Mouse (Mus musculus) CH12.LX (cell line): ENCODE results near the gene Slc25a33. TPM values are rescaled to one million over a fixed set of nuclear protein-coding genes. Genes with fewer than 3 reads are reported as not detected.

Experiments used
- DNase-seq: peaks from one replicate; pipeline ENCODE4 v3.0.0-alpha.2; 2013; ENCODE audit errors: extremely low read depth
- H3K27ac ChIP-seq: 2 replicates; pipeline ENCODE4 v1.5.1; 2012; ENCODE audit warnings: low read depth, mild to moderate bottlenecking, control low read depth, moderate library complexity; ENCODE audit not compliant: insufficient read depth
- H3K27me3 ChIP-seq: replicated peaks from 2 replicates; pipeline ENCODE3; 2012; ENCODE audit warnings: inconsistent platforms
- H3K36me3 ChIP-seq, 2 experiments: replicated peaks in 1 of 2; 2 replicates each; pipeline versions ENCODE3 to v1.6.1; 2012; ENCODE audit warnings: inconsistent platforms in 1 of 2, low read length in 1 of 2, mild to moderate bottlenecking in 1 of 2, mixed read lengths in 1 of 2, moderate library complexity in 1 of 2; ENCODE audit not compliant: control insufficient read depth in 1 of 2, insufficient read depth in 1 of 2
- H3K4me1 ChIP-seq, 2 experiments: 2 replicates each; pipeline ENCODE4 v1.6.1; 2012; ENCODE audit warnings: inconsistent platforms in 1 of 2, moderate library complexity in 1 of 2; ENCODE audit not compliant: insufficient read depth in 2 of 2, control insufficient read depth in 1 of 2
- H3K4me2 ChIP-seq: 2 replicates; pipeline ENCODE4 v1.6.1; 2012; ENCODE audit warnings: low read depth, mild to moderate bottlenecking, control low read depth; ENCODE audit not compliant: poor library complexity, insufficient read depth, severe bottlenecking
- H3K4me3 ChIP-seq, 3 experiments: fragments of 150-350 bp in 1 of 3; sonication (generic) in 1 of 3; replicated peaks in 1 of 3; 2 replicates each; pipeline versions ENCODE3 to v1.5.1; 2011 to 2012; ENCODE audit warnings: low read depth in 2 of 3, low read length in 2 of 3, mild to moderate bottlenecking in 2 of 3, moderate library complexity in 2 of 3, control low read depth in 1 of 3, improper control_type of control experiment in 1 of 3, inconsistent platforms in 1 of 3, mixed read lengths in 1 of 3; ENCODE audit not compliant: poor library complexity in 1 of 3
- H3K79me2 ChIP-seq: replicated peaks from 2 replicates; pipeline ENCODE4 v1.6.1; 2012; ENCODE audit warnings: mild to moderate bottlenecking, moderate library complexity; ENCODE audit not compliant: control insufficient read depth, poor library complexity, insufficient read depth, severe bottlenecking; ENCODE audit errors: extremely low read depth
- H3K9ac ChIP-seq: 2 replicates; pipeline ENCODE4 v1.6.1; 2012; ENCODE audit warnings: low read depth, mild to moderate bottlenecking, control low read depth, moderate library complexity; ENCODE audit not compliant: insufficient read depth
- H3K9me3 ChIP-seq: replicated peaks from 2 replicates; pipeline ENCODE3; 2012; ENCODE audit warnings: low read length, inconsistent platforms, mixed read lengths
- BHLHE40 ChIP-seq: IDR thresholded peaks from 2 replicates; pipeline ENCODE4 v1.6.1; 2011; ENCODE audit warnings: mild to moderate bottlenecking, low read depth, low read length, improper control_type of control experiment
- CHD1 ChIP-seq: IDR thresholded peaks from 2 replicates; pipeline ENCODE4 v1.6.1; 2012; ENCODE audit warnings: low read depth, low read length, improper control_type of control experiment, inconsistent platforms
- E2F4 ChIP-seq: IDR thresholded peaks from 2 replicates; pipeline ENCODE4 v1.6.1; 2011; ENCODE audit warnings: low read depth, low read length, improper control_type of control experiment; ENCODE audit not compliant: insufficient replicate concordance
- ELF1 ChIP-seq: IDR thresholded peaks from 2 replicates; pipeline ENCODE4 v1.6.1; 2014; ENCODE audit warnings: low read depth, mild to moderate bottlenecking, inconsistent platforms, low read length, improper control_type of control experiment
- EP300 ChIP-seq: IDR thresholded peaks from 2 replicates; pipeline ENCODE4 v1.6.1; 2011; ENCODE audit warnings: low read length, improper control_type of control experiment
- ETS1 ChIP-seq: conservative IDR thresholded peaks from 2 replicates; pipeline ENCODE4 v1.6.1; 2012; ENCODE audit warnings: low read depth, mild to moderate bottlenecking, inconsistent platforms, low read length, improper control_type of control experiment, moderate library complexity
- GABPA ChIP-seq: IDR thresholded peaks from 2 replicates; pipeline ENCODE4 v1.6.1; 2012; ENCODE audit warnings: low read depth, low read length, improper control_type of control experiment, inconsistent platforms; ENCODE audit not compliant: insufficient replicate concordance
- HCFC1 ChIP-seq: IDR thresholded peaks from 2 replicates; pipeline ENCODE4 v1.6.1; 2012; ENCODE audit warnings: low read depth, mild to moderate bottlenecking, inconsistent platforms, low read length, improper control_type of control experiment
- IRF4 ChIP-seq: IDR thresholded peaks from 2 replicates; pipeline ENCODE4 v1.6.1; 2014; ENCODE audit warnings: low read depth, mild to moderate bottlenecking, inconsistent platforms, low read length, improper control_type of control experiment
- JUN ChIP-seq: IDR thresholded peaks from 2 replicates; pipeline ENCODE4 v1.6.1; 2011; ENCODE audit warnings: low read depth, mild to moderate bottlenecking, low read length, improper control_type of control experiment, moderate library complexity; ENCODE audit not compliant: insufficient read depth
- KAT2A ChIP-seq: IDR thresholded peaks from 2 replicates; pipeline ENCODE4 v1.6.1; 2012; ENCODE audit warnings: low read length, improper control_type of control experiment, inconsistent platforms; ENCODE audit not compliant: insufficient replicate concordance
- MAFK ChIP-seq: IDR thresholded peaks from 2 replicates; pipeline ENCODE4 v1.6.1; 2011; ENCODE audit warnings: low read length, improper control_type of control experiment; ENCODE audit not compliant: insufficient replicate concordance
- MAX ChIP-seq: IDR thresholded peaks from 2 replicates; pipeline ENCODE4 v1.6.1; 2011; ENCODE audit warnings: low read length, improper control_type of control experiment
- MAZ ChIP-seq: IDR thresholded peaks from 2 replicates; pipeline ENCODE4 v1.6.1; 2012; ENCODE audit warnings: low read depth, mild to moderate bottlenecking, inconsistent platforms, low read length, improper control_type of control experiment, moderate library complexity
- MXI1 ChIP-seq: IDR thresholded peaks from 2 replicates; pipeline ENCODE4 v1.6.1; 2011; ENCODE audit warnings: mild to moderate bottlenecking, low read depth, low read length, improper control_type of control experiment
- NELFE ChIP-seq: IDR thresholded peaks from 2 replicates; pipeline ENCODE4 v1.6.1; 2011; ENCODE audit warnings: low read depth, low read length, improper control_type of control experiment
- PAX5 ChIP-seq: IDR thresholded peaks from 2 replicates; pipeline ENCODE4 v1.6.1; 2012; ENCODE audit warnings: low read length, inconsistent platforms, mixed read lengths
- RAD21 ChIP-seq: IDR thresholded peaks from 2 replicates; pipeline ENCODE4 v1.6.1; 2011; ENCODE audit warnings: low read depth, mild to moderate bottlenecking, low read length, improper control_type of control experiment, moderate library complexity
- RCOR1 ChIP-seq: conservative IDR thresholded peaks from 2 replicates; pipeline ENCODE4 v1.6.1; 2012; ENCODE audit warnings: low read depth, mild to moderate bottlenecking, inconsistent platforms, low read length, improper control_type of control experiment
- SIN3A ChIP-seq: IDR thresholded peaks from 2 replicates; pipeline ENCODE4 v1.6.1; 2012; ENCODE audit warnings: low read length, improper control_type of control experiment, inconsistent platforms
- SMC3 ChIP-seq: IDR thresholded peaks from 2 replicates; pipeline ENCODE4 v1.6.1; 2011; ENCODE audit warnings: low read depth, low read length, improper control_type of control experiment
- TBP ChIP-seq: conservative IDR thresholded peaks from 2 replicates; pipeline ENCODE4 v1.6.1; 2011; ENCODE audit warnings: low read depth, low read length, improper control_type of control experiment
- TCF12 ChIP-seq: IDR thresholded peaks from 2 replicates; pipeline ENCODE4 v1.6.1; 2014; ENCODE audit warnings: low read depth, mild to moderate bottlenecking, inconsistent platforms, low read length, improper control_type of control experiment
- USF1 ChIP-seq: IDR thresholded peaks from 2 replicates; pipeline ENCODE4 v1.6.1; 2014; ENCODE audit warnings: low read depth, mild to moderate bottlenecking, inconsistent platforms, low read length, improper control_type of control experiment
- USF2 ChIP-seq: conservative IDR thresholded peaks from 2 replicates; pipeline ENCODE4 v1.6.1; 2011; ENCODE audit warnings: low read depth, low read length, improper control_type of control experiment
- ZC3H11A ChIP-seq: IDR thresholded peaks from 2 replicates; pipeline ENCODE4 v1.6.1; 2012; ENCODE audit warnings: low read depth, mild to moderate bottlenecking, inconsistent platforms, low read length, improper control_type of control experiment
- ZKSCAN1 ChIP-seq: IDR thresholded peaks from 2 replicates; pipeline ENCODE4 v1.6.1; 2012; ENCODE audit warnings: low read depth, inconsistent platforms, low read length, improper control_type of control experiment, borderline replicate concordance
- ZMIZ1 ChIP-seq: IDR thresholded peaks from 2 replicates; pipeline ENCODE4 v1.6.1; 2012; ENCODE audit warnings: low read depth, mild to moderate bottlenecking, inconsistent platforms, low read length, improper control_type of control experiment
- ZNF384 ChIP-seq: IDR thresholded peaks from 2 replicates; pipeline ENCODE4 v1.6.1; 2012; ENCODE audit warnings: low read depth, low read length, improper control_type of control experiment, inconsistent platforms
- dilution Hi-C: fragments of 300-500 bp; cut with MboI; formaldehyde crosslinking; loops from 2 replicates; pipeline ENCODE4 v1.14.3; 2020; ENCODE audit warnings: low sequenced_read_pairs; ENCODE audit not compliant: extremely low pct_unique_long_range_greater_than_20kb, extremely low pct_ligation_motif_present
- in situ Hi-C: fragments of 300-500 bp; cut with MboI; formaldehyde crosslinking; loops from 3 replicates; pipeline ENCODE4 v1.14.3; 2019; ENCODE audit warnings: low sequenced_read_pairs, low pct_ligation_motif_present, low pct_unique_long_range_greater_than_20kb, mixed read lengths
- polyA plus RNA-seq: library from polyadenylated mRNA; unstranded; fragments of >175 nt; gene quantifications from 2 replicates; pipeline ENCODE4 v1.2.1, GENCODE M21; 2012; ENCODE audit warnings: low read depth; ENCODE audit not compliant: insufficient read length
- total RNA-seq, 2 experiments: library from RNA; depleted of rRNA; stranded (reverse); fragments of 300-350 nt in 1 of 2; fragments of >200 nt in 1 of 2; gene quantifications; 2 replicates each; pipeline ENCODE4 v1.2.3; 2012 to 2014

The Slc25a33 gene
- total and polyA plus RNA-seq, 3 experiments, result 25.3 to 35.5 (median 32.4) TPM

GRCm38 (mm10) chr4:149699953-149700352 lies 74.1 kb downstream of the Slc25a33 start:
- Histone ChIP-seq H3K27me3 (no peaks in the 10 kb centered on the region), H3K4me1 (peaks cover 0 to 33% of the 10 kb centered on the region in 2 experiments; a peak in 2 of 4 replicates), H3K36me3 (peaks cover 0 to 11% of the 10 kb centered on the region in 2 experiments), H3K4me2 (peak overlapping the region; percentile 92), H3K27ac (peak overlapping the region; percentile 50; the same call in 1 of the 2 replicates), H3K9ac (peak overlapping the region; percentile 94), H3K4me3 (peak overlapping the region; percentile 63 to 92 (median 82)), H3K79me2 (peaks cover 55% of the 10 kb centered on the region), H3K9me3 (no peaks in the 10 kb centered on the region)
- no peak for TF ChIP-seq USF2
- no peak for TF ChIP-seq JUN
- TF ChIP-seq E2F4, result no peak
- TF ChIP-seq TBP, result no peak
- no peak for TF ChIP-seq IRF4
- TF ChIP-seq RCOR1, result no peak
- TF ChIP-seq SMC3, result no peak
- DNase-seq, result no peak
- in situ Hi-C loops (loop anchor here (5.0 to 25.0 kb wide), 2 partner anchors 43 to 538 kb away; partner anchors contain the start of gene Pgd), dilution Hi-C loops (no loop called here)

GRCm38 (mm10) chr4:149698197-149698821 lies 75.8 kb downstream of the Slc25a33 start:
- Histone ChIP-seq H3K4me3 (peak overlapping the region; percentile 63 to 92 (median 77)), H3K36me3 (peaks cover 2 to 18% of the 10 kb centered on the region in 2 experiments), H3K4me2 (peak overlapping the region; percentile 92), H3K9ac (peak overlapping the region; percentile 94), H3K9me3 (no peaks in the 10 kb centered on the region), H3K79me2 (peaks cover 71% of the 10 kb centered on the region), H3K27me3 (no peaks in the 10 kb centered on the region), H3K27ac (peak overlapping the region; percentile 93), H3K4me1 (peaks cover 9 to 38% of the 10 kb centered on the region in 2 experiments)
- in situ Hi-C loops (loop anchor here (5.0 kb wide), 1 partner anchor 41 kb away; no protein-coding TSS in a partner anchor), dilution Hi-C loops (no loop called here)
- DNase-seq, result peak; percentile 67
- no peak; the same call in 1 of the 2 replicates for TF ChIP-seq SIN3A
- TF ChIP-seq HCFC1, result peak; percentile 36; the same call in 1 of the 2 replicates
- TF ChIP-seq ZC3H11A, result no peak
- no peak for TF ChIP-seq KAT2A
- no peak for TF ChIP-seq MAFK
- no peak; the same call in 1 of the 2 replicates for TF ChIP-seq ETS1
- TF ChIP-seq MXI1, result peak; percentile 74
- TF ChIP-seq GABPA, result no peak
- TF ChIP-seq USF1, result no peak
- TF ChIP-seq ZKSCAN1, result no peak
- TF ChIP-seq IRF4, result peak; percentile 20; the same call in 1 of the 2 replicates
- TF ChIP-seq BHLHE40, result 0 out of 2 replicates have a peak, but pooled peaks have one; percentile 27
- TF ChIP-seq ELF1, result peak; percentile 57
- TF ChIP-seq CHD1, result no peak
- 0 out of 2 replicates have a peak, but pooled peaks have one; percentile 21 for TF ChIP-seq TBP
- peak; percentile 68 for TF ChIP-seq TCF12
- no peak for TF ChIP-seq MAZ
- no peak for TF ChIP-seq MAX
- peak; percentile 56 for TF ChIP-seq RAD21
- TF ChIP-seq NELFE, result peak; percentile 55; the same call in 1 of the 2 replicates
- TF ChIP-seq USF2, result no peak
- peak; percentile 64; the same call in 1 of the 2 replicates for TF ChIP-seq ZMIZ1
- TF ChIP-seq E2F4, result no peak
- TF ChIP-seq RCOR1, result no peak
- no peak for TF ChIP-seq ZNF384
- TF ChIP-seq SMC3, result peak; percentile 76
- no peak for TF ChIP-seq JUN
- no peak for TF ChIP-seq EP300
- TF ChIP-seq PAX5, result no peak
